Comparison of ENCODE assay signal across 12 mouse cellular contexts in the genomic region with DNA sequence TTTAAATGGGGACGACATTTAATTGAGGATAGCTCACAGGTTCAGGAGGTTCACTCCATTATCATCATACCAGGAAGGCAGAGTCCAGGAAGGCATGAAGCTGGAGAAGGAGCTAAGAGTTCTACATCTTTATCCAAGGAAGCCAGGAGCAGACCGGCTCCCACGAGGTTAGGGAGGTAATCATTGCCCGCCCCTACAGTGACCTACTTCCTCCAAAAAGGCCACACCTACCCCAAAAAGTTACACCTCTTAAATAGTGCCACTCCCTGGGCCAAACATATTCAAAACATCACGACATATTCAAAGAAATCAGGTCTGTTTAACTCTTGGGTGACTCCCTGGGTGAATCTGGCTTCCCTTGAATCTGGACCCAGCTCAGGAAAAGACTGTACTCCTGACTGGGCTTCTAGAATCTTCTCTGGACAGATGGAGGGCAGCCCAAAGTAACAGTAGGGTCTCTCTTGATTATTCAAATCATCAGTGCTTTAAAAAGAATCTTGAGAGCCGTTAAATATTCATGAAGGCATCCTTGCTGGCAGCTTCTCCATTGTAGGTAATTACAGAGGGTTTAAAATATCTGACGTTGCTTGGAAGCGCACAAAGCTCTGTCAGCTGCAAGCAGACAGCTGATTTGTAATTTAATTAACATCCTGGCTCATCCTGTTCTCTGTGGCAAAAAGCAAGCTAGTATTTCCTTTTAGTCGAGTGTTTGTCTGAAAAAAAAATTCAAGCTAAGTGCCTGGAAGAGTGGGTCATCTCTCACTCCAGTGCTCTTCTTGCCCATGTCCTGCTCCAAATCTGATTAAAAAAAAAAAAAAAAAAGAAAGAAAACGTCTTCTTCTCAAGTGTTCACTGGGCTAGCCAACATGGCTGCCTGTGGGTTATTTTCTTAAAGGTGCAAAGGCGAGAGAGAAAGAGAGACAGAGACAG.
A peak's percentile ranks its signal among the peaks of the same experiment; 100 is the strongest.
DNase-seq lines count a peak whose midpoint lies in the region; ATAC-seq and TF ChIP-seq lines count a peak whose summit lies in the region.
"Had no signal": no experiment of that assay in that cellular context is flagged by ENCODE, and none has a peak within 500 bp of the region (broad histone marks: within the 10 kb centered on the region; RNA-seq: fewer than 3 reads in every experiment).

No protein-coding gene starts in this region.

- no peaks in the 10 kb centered on the region for H3K36me3 ChIP-seq in forebrain, embryonic 13.5 days (ENCODE audit: poor library complexity, severe bottlenecking)
- H3K36me3 ChIP-seq in stomach, postnatal 0 days (ENCODE audit: control insufficient read depth, insufficient read depth, low read length) = no peaks in the 10 kb centered on the region
- no peaks in the 10 kb centered on the region for H3K36me3 ChIP-seq in lung, postnatal 0 days (ENCODE audit: insufficient read depth, low read length)
- H3K36me3 ChIP-seq: heart, embryonic 15.5 days; liver, embryonic 13.5 days had no signal

- no peak for TF ChIP-seq CTCF in left cerebral cortex, adult 2 months (IDR thresholded peaks at IDR 0.05)
- no peak for TF ChIP-seq CTCF in stomach, postnatal 0 days (IDR thresholded peaks at IDR 0.05; ENCODE audit: low read depth)
- TF ChIP-seq CTCF in lung, postnatal 0 days (IDR thresholded peaks at IDR 0.05) = no peak

- peak overlapping the region; percentile 89 for H3K27ac ChIP-seq in forebrain, embryonic 13.5 days
- peak overlapping the region; percentile 82 for H3K27ac ChIP-seq in left cerebral cortex, adult 2 months
- no peak overlapping the region for H3K27ac ChIP-seq in stomach, postnatal 0 days (replicated peaks)
- no peak overlapping the region for H3K27ac ChIP-seq in lung, postnatal 0 days (ENCODE audit: low read length)
- H3K27ac ChIP-seq: heart, embryonic 15.5 days; liver, embryonic 13.5 days had no signal

- H3K9ac ChIP-seq in forebrain, embryonic 13.5 days = no peak overlapping the region
- no peak overlapping the region for H3K9ac ChIP-seq in stomach, postnatal 0 days (ENCODE audit: low read length)
- H3K9ac ChIP-seq in lung, postnatal 0 days (replicated peaks; ENCODE audit: low read depth) = no peak overlapping the region
- H3K9ac ChIP-seq: heart, embryonic 15.5 days; liver, embryonic 13.5 days had no signal

- intact Hi-C loops in left cerebral cortex, adult 2 months (cut with DNase I) = no loop called here

- H3K4me2 ChIP-seq in forebrain, embryonic 13.5 days = peak overlapping the region; percentile 20
- no peak overlapping the region for H3K4me2 ChIP-seq in stomach, postnatal 0 days (replicated peaks; ENCODE audit: low read depth)
- no peak overlapping the region for H3K4me2 ChIP-seq in lung, postnatal 0 days (replicated peaks; ENCODE audit: low read depth, low read length)
- H3K4me2 ChIP-seq: heart, embryonic 15.5 days; liver, embryonic 13.5 days had no signal

- peaks cover 18% of the 10 kb centered on the region for H3K4me1 ChIP-seq in forebrain, embryonic 13.5 days
- no peaks in the 10 kb centered on the region for H3K4me1 ChIP-seq in stomach, postnatal 0 days (replicated peaks; ENCODE audit: control insufficient read depth, insufficient read depth)
- H3K4me1 ChIP-seq in lung, postnatal 0 days (ENCODE audit: insufficient read depth, low read depth, low read length) = no peaks in the 10 kb centered on the region
- H3K4me1 ChIP-seq: heart, embryonic 15.5 days; liver, embryonic 13.5 days had no signal

- TF ChIP-seq EP300 in stomach, postnatal 0 days (optimal IDR thresholded peaks at IDR 0.05) = no peak
- no peak for TF ChIP-seq EP300 in lung, postnatal 0 days (IDR thresholded peaks at IDR 0.05)

- DNase-seq in cerebellum, adult 9-11 months = peak; percentile 5
- DNase-seq in cerebellum, adult 11-12 months = no peak
- peak in 1 of 2 experiments; percentile 39 for DNase-seq in left cerebral cortex, adult 2 months (ENCODE audit: extremely low spot score in 1 of 2, low spot score in 2 of 2)
- DNase-seq in retina, postnatal 1 day = peak; percentile 47
- DNase-seq in stomach, postnatal 0 days (ENCODE audit: low spot score) = no peak
- no peak for DNase-seq in lung, postnatal 0 days (ENCODE audit: low spot score)
- DNase-seq: kidney, postnatal 25 days; liver, embryonic 13.5 days; spleen, adult 18-20 months had no signal

- 48% methylated on average over 11 of the region's 11 CpGs for whole genome bisulfite sequencing in forebrain, embryonic 13.5 days
- 67% methylated on average over 11 of the region's 11 CpGs for WGBS in stomach, postnatal 0 days
- WGBS in lung, postnatal 0 days = 65% methylated on average over 11 of the region's 11 CpGs

- H3K27me3 ChIP-seq in forebrain, embryonic 13.5 days = no peaks in the 10 kb centered on the region
- H3K27me3 ChIP-seq in stomach, postnatal 0 days (ENCODE audit: control insufficient read depth, insufficient read depth, low read length) = no peaks in the 10 kb centered on the region
- H3K27me3 ChIP-seq in lung, postnatal 0 days (replicated peaks; ENCODE audit: insufficient read depth, low read length) = no peaks in the 10 kb centered on the region
- H3K27me3 ChIP-seq: heart, embryonic 15.5 days; liver, embryonic 13.5 days had no signal

- peak; percentile 91 for ATAC-seq in forebrain, embryonic 13.5 days
- no peak for ATAC-seq in stomach, postnatal 0 days (ENCODE audit: low FRiP score, low TSS enrichment)
- no peak for ATAC-seq in lung, postnatal 0 days
- ATAC-seq in erythroblast, adult 5-6 weeks (replicated peaks; ENCODE audit: low FRiP score, poor library complexity, severe bottlenecking) = no peak

- no peaks in the 10 kb centered on the region for H3K9me3 ChIP-seq in forebrain, embryonic 13.5 days (replicated peaks)
- H3K9me3 ChIP-seq in stomach, postnatal 0 days (ENCODE audit: control insufficient read depth, low read length) = no peaks in the 10 kb centered on the region
- no peaks in the 10 kb centered on the region for H3K9me3 ChIP-seq in lung, postnatal 0 days (ENCODE audit: low read length)
- H3K9me3 ChIP-seq: heart, embryonic 15.5 days; liver, embryonic 13.5 days had no signal

- H3K4me3 ChIP-seq in forebrain, embryonic 13.5 days = no peak overlapping the region
- no peak overlapping the region for H3K4me3 ChIP-seq in left cerebral cortex, adult 2 months
- no peak overlapping the region for H3K4me3 ChIP-seq in stomach, postnatal 0 days (ENCODE audit: low read depth, low read length)
- H3K4me3 ChIP-seq in lung, postnatal 0 days (ENCODE audit: low read depth, low read length) = no peak overlapping the region
- H3K4me3 ChIP-seq: heart, embryonic 15.5 days; liver, embryonic 13.5 days had no signal

Comparison
In these comparisons a context has a peak if more than half of its experiments do, and no peak if none do; other contexts are left out.
1. DNase-seq: peak in cerebellum, adult 9-11 months (single experiment) and retina, postnatal 1 day (single experiment); none in cerebellum, adult 11-12 months (single experiment), stomach, postnatal 0 days (single experiment) and lung, postnatal 0 days (single experiment).
2. H3K27ac ChIP-seq: peak in forebrain, embryonic 13.5 days (single experiment) and left cerebral cortex, adult 2 months (single experiment); none in stomach, postnatal 0 days (single experiment) and lung, postnatal 0 days (single experiment).